Mouse (Mus musculus) hindbrain, embryonic 14.5 days (tissue): ENCODE data around the gene Cpne4. TPM values are rescaled to one million over a fixed set of nuclear protein-coding genes. Genes with fewer than 3 reads are reported as not detected.

Experiments used
- ATAC-seq: fragments of 200-750 bp; cut with Nextera tagmentation; 2 replicates; pipeline ENCODE4 v1.8.0; 2017; ENCODE audit warnings: moderate number of reproducible peaks, mild to moderate bottlenecking, moderate TSS enrichment, moderate library complexity; ENCODE audit not compliant: low FRiP score
- DNase-seq: peaks from one replicate; pipeline ENCODE4 v3.0.0-alpha.2; 2015; ENCODE audit warnings: low spot score
- H3K27ac ChIP-seq: fragments of 300-500 bp; sonication (generic); 2 replicates; pipeline ENCODE4 v1.5.1; 2014; ENCODE audit warnings: mild to moderate bottlenecking, moderate library complexity
- H3K27me3 ChIP-seq: fragments of 300-500 bp; sonication (generic); 2 replicates; pipeline ENCODE4 v1.6.1; 2014; ENCODE audit warnings: mild to moderate bottlenecking, low read length, mixed read lengths; ENCODE audit not compliant: control insufficient read depth, insufficient read depth
- H3K36me3 ChIP-seq: fragments of 300-500 bp; sonication (generic); replicated peaks from 2 replicates; pipeline ENCODE4 v1.6.1; 2014; ENCODE audit not compliant: control insufficient read depth, insufficient read depth
- H3K4me1 ChIP-seq: fragments of 300-500 bp; sonication (generic); replicated peaks from 2 replicates; pipeline ENCODE4 v1.6.1; 2014; ENCODE audit warnings: antibody characterized with exemption, low read length, mixed read lengths; ENCODE audit not compliant: control insufficient read depth, insufficient read depth
- H3K4me2 ChIP-seq: fragments of 300-500 bp; sonication (generic); replicated peaks from 2 replicates; pipeline ENCODE4 v1.6.1; 2014; ENCODE audit warnings: mild to moderate bottlenecking, moderate library complexity
- H3K4me3 ChIP-seq: fragments of 300-500 bp; sonication (generic); replicated peaks from 2 replicates; pipeline ENCODE4 v1.5.1; 2014; ENCODE audit warnings: mild to moderate bottlenecking, low read length
- H3K9ac ChIP-seq: fragments of 300-500 bp; sonication (generic); 2 replicates; pipeline ENCODE4 v1.6.1; 2014
- H3K9me3 ChIP-seq: fragments of 300-500 bp; sonication (generic); 2 replicates; pipeline ENCODE4 v1.6.1; 2016; ENCODE audit warnings: low read length; ENCODE audit not compliant: control insufficient read depth
- WGBS: fragments of 180-500 bp; shearing (Covaris S2); extraction: QIAGEN DNeasy Blood & Tissue Kit; methylation state at CpG from one replicate; pipeline ENCODE4 v1.1.7; 2014; 5-methylcytosine and 5-hydroxymethylcytosine counted together
- polyA plus RNA-seq: library from polyadenylated mRNA; unstranded; fragments of >200 nt; fragmentation: Nextera tagmentation; extraction: Ambion mirVana; gene quantifications from 2 replicates; pipeline ENCODE4 v1.2.1, GENCODE M21; 2014

The Cpne4 gene
- polyA plus RNA-seq, 1 experiment from 2014 or later = 11.5 TPM

DNA sequence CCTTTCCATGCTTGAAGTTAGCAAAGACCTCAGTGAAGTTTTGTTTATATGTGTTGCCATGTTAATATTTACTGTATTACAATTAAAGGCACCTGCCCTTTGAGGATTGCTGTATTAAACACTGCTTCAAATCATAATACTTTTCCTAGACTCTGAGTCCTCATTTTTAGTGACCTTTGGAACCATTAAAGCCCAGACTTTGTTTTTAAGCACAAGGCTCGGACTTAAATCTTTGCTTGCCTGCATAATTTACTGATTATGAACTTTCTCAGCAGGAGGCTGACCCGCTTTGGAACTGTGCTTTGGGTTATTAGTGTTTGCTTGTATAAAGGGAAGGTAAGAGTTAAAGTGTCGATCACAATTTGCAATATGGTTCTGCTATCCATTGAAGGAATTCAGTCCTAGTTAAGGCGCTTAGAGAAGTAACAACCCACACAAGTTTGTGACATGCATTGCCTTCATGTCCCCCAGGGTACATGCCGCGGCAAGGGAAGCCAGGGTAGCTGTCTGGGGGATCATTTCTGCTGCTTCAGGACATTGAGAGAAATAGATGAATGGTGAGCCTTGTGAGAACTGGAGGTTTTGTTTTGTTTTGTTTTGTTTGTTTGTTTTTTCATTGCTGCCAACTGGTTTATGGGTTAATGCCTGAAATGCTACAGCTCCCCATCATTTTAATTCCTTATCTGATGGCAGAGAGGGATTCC is 35.0 kb downstream of the Cpne4 start:
- no peak overlapping the region for H3K9ac ChIP-seq
- DNase-seq (no peak), ATAC-seq (no peak)
- no peaks in the 10 kb centered on the region for H3K36me3 ChIP-seq
- no peaks in the 10 kb centered on the region for H3K27me3 ChIP-seq
- 72% methylated on average over 6 of the region's 6 CpGs for WGBS
- no peaks in the 10 kb centered on the region for H3K9me3 ChIP-seq
- no peak overlapping the region for H3K4me3 ChIP-seq
- H3K4me2 ChIP-seq = no peak overlapping the region
- H3K4me1 ChIP-seq = no peaks in the 10 kb centered on the region
- no peak overlapping the region for H3K27ac ChIP-seq

DNA sequence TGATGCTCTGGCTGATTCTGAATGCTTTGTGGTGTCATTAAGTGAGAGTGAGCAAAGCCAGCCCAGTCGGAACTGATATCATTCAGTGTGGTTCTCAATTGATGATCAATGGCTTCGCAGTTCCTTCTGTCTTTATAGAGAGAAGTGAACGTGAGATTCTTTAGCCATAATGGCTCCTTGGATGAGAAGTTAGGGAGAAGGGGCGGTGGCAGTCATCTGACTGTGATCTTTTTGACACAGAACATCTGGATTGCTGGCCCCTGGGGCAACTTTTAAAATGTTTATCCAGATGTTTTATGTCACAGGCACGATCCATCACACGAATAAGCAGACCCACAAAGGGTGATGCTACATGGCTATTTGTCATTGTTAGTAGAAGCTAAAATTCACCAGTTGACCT is 35.6 kb downstream of the Cpne4 start:
- no peak overlapping the region for H3K4me2 ChIP-seq
- WGBS = 56% methylated on average over 6 of the region's 6 CpGs
- H3K4me1 ChIP-seq = no peaks in the 10 kb centered on the region
- no peak overlapping the region for H3K27ac ChIP-seq
- no peaks in the 10 kb centered on the region for H3K9me3 ChIP-seq
- ATAC-seq = no peak
- DNase-seq = no peak
- no peak overlapping the region for H3K9ac ChIP-seq
- no peaks in the 10 kb centered on the region for H3K27me3 ChIP-seq
- H3K36me3 ChIP-seq = no peaks in the 10 kb centered on the region
- no peak overlapping the region for H3K4me3 ChIP-seq

DNA sequence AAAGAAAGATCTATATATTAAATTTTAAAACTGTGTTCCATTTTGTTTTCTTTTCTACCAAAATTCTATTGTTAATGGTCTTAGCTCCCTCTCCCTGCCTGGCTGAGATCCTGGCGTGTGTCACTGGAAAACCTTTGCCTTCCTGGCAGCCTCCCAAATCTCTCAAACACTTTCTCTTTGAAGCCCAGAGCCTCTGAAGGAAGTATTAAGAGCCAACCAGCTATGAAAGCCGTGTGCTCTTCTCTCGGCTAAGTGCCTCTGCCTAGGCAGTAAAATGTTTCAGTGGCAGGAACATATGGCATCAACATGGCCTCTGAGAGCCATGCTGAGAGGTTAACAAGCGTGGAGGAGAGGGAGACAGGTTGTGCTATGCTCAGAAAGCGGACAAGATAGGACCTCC is 47.5 kb downstream of the Cpne4 start:
- no peaks in the 10 kb centered on the region for H3K27me3 ChIP-seq
- no peaks in the 10 kb centered on the region for H3K36me3 ChIP-seq
- WGBS = 37% methylated on average over 5 of the region's 5 CpGs

DNA sequence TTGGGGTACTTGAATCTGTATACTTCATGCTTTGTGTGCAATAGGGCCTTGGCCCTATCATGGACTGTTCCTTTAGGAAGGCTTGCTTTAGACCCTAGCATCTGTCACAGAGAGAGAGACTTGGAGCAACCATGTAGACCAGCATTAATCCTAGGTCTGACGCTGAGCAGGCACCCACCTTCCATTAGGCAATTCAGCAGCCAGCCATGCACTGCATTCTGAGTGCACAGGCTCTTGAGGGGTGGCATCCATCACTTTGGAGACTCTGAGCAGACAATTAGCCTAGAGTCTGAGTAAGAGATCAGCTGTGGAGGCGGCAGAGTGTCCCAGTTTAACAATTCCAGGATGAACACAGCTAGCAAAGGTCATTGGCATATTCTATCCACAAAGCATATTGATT is 47.9 kb downstream of the Cpne4 start:
- Histone ChIP-seq H3K9me3 (no peaks in the 10 kb centered on the region), H3K4me3 (no peak overlapping the region), H3K27ac (no peak overlapping the region; the same call in 1 of the 2 replicates), H3K4me1 (peaks cover 11% of the 10 kb centered on the region; the same call in 1 of the 2 replicates), H3K36me3 (no peaks in the 10 kb centered on the region), H3K27me3 (no peaks in the 10 kb centered on the region), H3K4me2 (no peak overlapping the region), H3K9ac (no peak overlapping the region)
- ATAC-seq (no peak; the same call in 1 of the 2 replicates), DNase-seq (no peak)
- WGBS = 37% methylated on average over 2 of the region's 2 CpGs

More for the DNA sequence above, 47.5 kb downstream of the Cpne4 start:
- H3K9me3 ChIP-seq = no peaks in the 10 kb centered on the region
- peaks cover 11% of the 10 kb centered on the region; the same call in 1 of the 2 replicates for H3K4me1 ChIP-seq
- no peak overlapping the region for H3K9ac ChIP-seq
- no peak overlapping the region; the same call in 1 of the 2 replicates for H3K27ac ChIP-seq
- DNase-seq = peak; percentile 66
- peak; percentile 43; the same call in 1 of the 2 replicates for ATAC-seq
- H3K4me3 ChIP-seq = no peak overlapping the region
- H3K4me2 ChIP-seq = no peak overlapping the region

DNA sequence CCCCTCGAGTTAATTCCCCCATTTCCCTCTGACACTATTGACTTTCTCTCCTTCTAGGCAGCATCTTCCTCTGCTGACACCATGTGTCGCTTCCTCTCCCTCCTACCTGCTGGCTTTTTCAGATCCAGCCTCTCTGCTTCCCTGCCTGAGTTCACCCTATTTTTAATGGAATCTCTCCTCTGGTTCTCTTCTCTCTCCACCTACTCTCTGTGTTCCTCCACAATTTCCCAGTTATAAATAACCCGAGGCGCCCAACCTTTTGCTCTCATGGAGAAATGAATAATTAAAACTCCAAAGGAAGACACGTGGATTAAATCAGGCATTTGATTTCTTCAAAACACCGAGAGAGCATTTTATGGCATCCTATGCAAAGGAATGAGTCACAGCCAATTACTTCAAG is 65.4 kb downstream of the Cpne4 start:
- Histone ChIP-seq H3K4me3 (no peak overlapping the region), H3K27ac (no peak overlapping the region), H3K36me3 (no peaks in the 10 kb centered on the region), H3K9me3 (no peaks in the 10 kb centered on the region), H3K4me1 (no peaks in the 10 kb centered on the region), H3K9ac (no peak overlapping the region), H3K4me2 (no peak overlapping the region), H3K27me3 (no peaks in the 10 kb centered on the region)
- DNase-seq (no peak), ATAC-seq (no peak)
- WGBS = 82% methylated on average over 6 of the region's 6 CpGs

DNA sequence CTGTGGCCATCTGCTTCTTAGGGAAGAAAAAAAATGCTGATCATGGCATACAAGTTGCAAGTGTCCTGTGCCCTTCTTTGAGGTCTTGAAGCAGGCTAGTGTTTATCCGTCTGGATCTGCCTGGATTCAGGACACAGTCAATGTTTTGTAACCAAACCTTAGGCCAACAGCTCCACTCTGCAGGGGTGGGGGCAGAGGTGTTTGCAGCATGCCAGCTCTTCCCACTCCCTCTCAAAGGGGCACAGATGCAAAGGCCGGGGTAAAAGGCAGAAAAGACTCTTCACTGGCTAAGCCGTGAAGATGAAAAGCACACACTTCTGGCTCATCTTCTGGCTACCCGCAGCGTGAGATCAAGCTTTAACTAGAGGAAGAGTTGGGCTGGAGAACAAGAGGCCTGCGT is 69.6 kb downstream of the Cpne4 start:
- H3K27me3 ChIP-seq = no peaks in the 10 kb centered on the region
- no peak for DNase-seq
- no peak overlapping the region for H3K4me2 ChIP-seq
- ATAC-seq = no peak
- H3K9ac ChIP-seq = no peak overlapping the region
- no peaks in the 10 kb centered on the region for H3K36me3 ChIP-seq
- H3K4me1 ChIP-seq = no peaks in the 10 kb centered on the region
- WGBS = 68% methylated on average over 6 of the region's 6 CpGs
- no peak overlapping the region for H3K4me3 ChIP-seq
- no peak overlapping the region for H3K27ac ChIP-seq
- H3K9me3 ChIP-seq = no peaks in the 10 kb centered on the region

DNA sequence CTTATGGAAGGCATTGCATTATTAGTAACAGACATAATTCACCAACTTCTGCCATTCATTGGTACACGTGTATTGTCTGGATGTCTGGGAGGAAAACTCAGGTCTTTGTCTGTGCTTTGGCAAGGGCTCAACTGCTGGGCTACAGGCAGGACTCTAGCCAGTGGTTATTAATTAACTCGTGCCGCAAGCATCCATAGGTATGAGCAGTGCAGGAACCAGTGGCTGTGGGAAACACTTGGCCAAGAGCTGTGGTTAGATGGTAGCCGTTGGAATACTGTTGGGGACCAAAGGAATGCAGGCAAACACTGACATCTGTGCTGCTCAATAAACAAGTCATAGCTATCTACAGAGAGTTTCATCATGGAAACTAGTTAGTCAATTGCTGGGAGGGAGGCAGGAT is 76.5 kb downstream of the Cpne4 start:
- 77% methylated on average over 4 of the region's 4 CpGs for WGBS
- Histone ChIP-seq H3K27ac (no peak overlapping the region), H3K9ac (no peak overlapping the region), H3K36me3 (no peaks in the 10 kb centered on the region), H3K4me2 (no peak overlapping the region), H3K27me3 (no peaks in the 10 kb centered on the region), H3K4me1 (no peaks in the 10 kb centered on the region), H3K4me3 (no peak overlapping the region), H3K9me3 (no peaks in the 10 kb centered on the region)
- DNase-seq = no peak
- no peak for ATAC-seq

DNA sequence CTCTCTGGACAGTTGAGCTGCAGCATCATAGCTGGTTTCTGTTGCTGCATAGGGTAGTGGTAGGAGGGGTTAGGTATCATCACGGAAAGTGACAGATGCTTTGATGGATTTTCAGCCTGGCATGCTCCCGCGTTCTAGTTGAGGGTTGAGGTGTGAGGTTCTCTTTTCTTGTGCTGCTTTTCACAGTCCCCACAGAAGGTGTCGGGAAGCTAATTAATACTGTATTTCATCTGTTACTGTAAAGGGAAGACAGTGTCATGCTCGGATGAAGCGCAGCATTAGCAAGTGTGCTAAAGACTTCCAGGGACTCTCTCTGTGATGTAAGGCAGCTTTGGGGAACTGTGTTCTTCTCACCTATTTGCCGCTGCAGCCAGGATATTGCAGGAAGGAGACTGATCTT is 80.7 kb downstream of the Cpne4 start:
- no peak for ATAC-seq
- WGBS = 66% methylated on average over 7 of the region's 7 CpGs
- DNase-seq = no peak
- H3K36me3 ChIP-seq = no peaks in the 10 kb centered on the region
- no peak overlapping the region for H3K4me2 ChIP-seq
- H3K27me3 ChIP-seq = no peaks in the 10 kb centered on the region
- H3K4me1 ChIP-seq = 0 out of 2 replicates have a peak, but pooled peaks cover 4% of the 10 kb centered on the region
- no peak overlapping the region for H3K9ac ChIP-seq
- H3K27ac ChIP-seq = no peak overlapping the region
- no peak overlapping the region for H3K4me3 ChIP-seq
- H3K9me3 ChIP-seq = no peaks in the 10 kb centered on the region

DNA sequence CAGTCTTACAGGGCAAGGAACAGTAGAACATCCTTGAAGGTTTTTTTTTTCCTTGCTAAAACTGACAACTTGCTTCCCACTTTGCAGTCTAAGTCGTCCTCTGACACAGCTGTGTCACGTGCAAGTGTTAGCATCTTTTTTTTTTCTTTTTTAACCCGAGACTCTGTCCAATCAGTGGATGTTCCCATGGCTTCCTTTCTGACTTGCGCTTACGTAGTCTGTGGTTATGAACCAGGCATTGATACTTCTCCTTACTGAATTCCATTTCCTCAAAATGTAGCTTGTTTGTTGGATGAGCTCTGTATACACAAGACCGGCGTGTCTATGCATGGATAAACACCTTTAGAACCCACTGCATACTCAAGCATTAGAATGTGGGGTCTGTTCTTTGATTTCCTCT is 82.2 kb downstream of the Cpne4 start:
- DNase-seq (no peak), ATAC-seq (no peak)
- Histone ChIP-seq H3K27ac (no peak overlapping the region), H3K9ac (no peak overlapping the region), H3K36me3 (no peaks in the 10 kb centered on the region), H3K4me1 (0 out of 2 replicates have a peak, but pooled peaks cover 4% of the 10 kb centered on the region), H3K4me3 (no peak overlapping the region), H3K9me3 (no peaks in the 10 kb centered on the region), H3K4me2 (no peak overlapping the region), H3K27me3 (no peaks in the 10 kb centered on the region)
- WGBS = 87% methylated on average over 7 of the region's 7 CpGs
